Mouse (Mus musculus) kidney, postnatal 25 days (tissue): ENCODE results near the gene Nlrp1b.

Experiments
- DNase-seq, 2 experiments: peaks; one replicate each; pipeline ENCODE4 v3.0.0; 2021; ENCODE audit warnings: mixed read lengths in 2 of 2

The Nlrp1b gene

DNA sequence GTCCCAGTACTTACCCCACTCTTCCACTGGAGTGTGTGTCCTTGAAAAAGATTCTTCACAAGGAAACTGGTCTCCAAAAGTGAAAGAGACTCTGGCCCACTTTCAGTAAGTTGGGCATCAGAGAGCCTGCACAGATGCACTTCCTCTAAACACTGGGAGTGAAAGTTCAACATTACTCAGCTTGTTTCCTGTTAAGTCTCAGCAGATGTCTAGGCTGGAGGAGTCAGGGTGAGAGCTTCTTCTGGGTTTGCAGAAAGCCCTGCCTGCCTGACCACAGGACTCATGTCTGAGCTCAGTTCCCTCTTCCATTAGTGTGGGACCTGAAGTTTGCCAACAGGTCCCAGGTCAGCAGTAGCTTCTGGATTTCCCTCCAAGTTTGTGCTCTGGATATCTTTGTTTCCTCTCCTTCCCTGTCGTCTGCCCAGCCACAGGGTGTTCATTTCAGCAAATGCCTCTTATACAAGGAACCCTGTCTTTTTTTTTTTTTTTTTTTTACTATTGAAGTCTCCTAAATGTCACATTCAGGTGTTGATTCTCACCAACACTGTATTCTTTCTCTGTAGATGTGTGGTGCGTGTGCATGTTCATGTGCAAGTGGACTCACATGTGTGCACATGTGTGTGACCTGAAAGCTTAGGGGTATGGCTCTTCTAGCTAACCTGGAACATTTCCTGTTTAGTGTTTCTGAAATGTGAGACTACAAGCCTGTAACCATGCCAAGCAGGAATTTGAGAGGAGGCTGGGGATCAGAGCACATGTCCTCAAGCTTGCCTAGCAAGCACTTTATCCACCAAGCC is at the start of gene Nlrp1b:
TSS of gene Nlrp1b (minus strand) at position 50 of the 797 bp plus-strand sequence.
- no peak for DNase-seq

DNA sequence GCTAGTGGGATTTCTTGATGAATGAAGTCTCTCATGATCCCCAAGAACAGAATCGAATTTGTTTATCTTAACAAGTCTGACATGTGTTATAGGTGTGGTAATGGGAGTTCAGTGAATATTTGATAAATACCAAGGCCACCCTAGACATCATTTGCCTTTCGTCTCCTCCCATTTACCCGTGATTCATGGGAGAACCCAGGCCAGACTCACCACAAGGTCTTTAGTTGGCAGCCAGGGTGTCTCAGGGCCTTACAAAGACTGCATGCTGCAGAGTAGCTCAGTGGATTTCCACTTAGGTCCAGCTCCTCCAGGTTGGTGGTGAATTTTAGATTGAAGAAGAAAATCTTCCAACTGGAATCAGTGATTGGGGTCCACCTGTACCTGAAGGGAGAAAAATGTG is 30.5 kb upstream of the Nlrp1b start:
- DNase-seq: no peak

DNA sequence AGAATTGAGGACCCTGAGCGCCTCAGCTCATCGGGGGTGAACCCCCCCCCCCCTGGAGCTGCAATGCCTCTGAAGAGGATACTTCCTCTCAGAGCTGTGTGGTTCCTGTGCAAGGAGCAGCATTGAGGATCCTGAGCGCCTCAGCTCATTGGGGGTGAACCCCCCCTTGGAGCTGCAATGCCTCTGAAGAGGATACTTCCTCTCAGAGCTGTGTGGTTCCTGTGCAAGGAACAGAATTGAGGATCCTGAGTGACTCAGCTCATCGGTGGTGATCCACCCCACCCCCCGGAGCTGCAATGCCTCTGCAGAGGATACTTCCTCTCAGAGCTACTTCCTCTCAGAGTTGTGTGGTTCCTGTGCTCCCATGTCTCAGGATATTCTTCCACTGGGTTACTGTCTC is 20.8 kb upstream of the Nlrp1b start:
- DNase-seq: no peak

DNA sequence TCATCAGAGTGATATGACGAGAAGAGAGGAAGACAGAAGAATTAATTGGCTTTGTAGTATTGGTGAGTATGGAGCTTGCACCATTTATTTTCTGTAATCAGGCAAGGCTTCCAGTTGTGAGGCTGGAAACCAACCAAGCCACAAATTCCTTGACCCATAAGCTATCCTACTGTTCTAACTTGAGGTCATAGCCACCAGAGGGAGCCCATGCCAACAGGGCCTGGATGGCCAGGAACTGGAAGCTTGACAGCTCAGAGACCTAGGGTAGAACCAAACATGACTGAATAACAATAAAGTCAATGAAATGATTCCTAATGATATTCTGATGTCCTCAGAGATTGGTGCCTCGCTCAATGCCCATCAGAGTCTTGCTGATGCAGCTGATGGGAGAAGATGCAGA is 5.9 kb downstream of the Nlrp1b start:
- peak in 1 of 2 experiments; percentile 28 for DNase-seq

DNA sequence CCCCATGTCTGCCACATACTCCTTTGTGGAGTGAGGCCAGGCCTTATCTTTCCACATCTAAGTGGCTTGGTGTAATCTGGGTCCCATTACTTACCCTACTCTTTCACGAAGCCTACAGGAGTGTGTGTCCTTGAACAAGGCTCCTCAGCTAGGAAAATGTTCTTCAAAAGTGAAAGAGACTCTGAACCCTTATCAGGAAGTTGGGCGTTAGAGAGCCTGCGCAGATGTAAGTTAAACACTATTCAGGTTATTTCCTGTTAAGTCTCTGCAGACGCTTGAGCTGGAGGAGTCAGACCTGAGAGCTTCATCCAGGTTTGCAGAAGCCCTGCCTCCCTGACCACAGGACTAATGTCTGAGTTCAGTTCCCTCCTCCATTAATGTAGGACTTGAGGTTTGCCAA is 27.8 kb downstream of the Nlrp1b start:
- DNase-seq: no peak

DNA sequence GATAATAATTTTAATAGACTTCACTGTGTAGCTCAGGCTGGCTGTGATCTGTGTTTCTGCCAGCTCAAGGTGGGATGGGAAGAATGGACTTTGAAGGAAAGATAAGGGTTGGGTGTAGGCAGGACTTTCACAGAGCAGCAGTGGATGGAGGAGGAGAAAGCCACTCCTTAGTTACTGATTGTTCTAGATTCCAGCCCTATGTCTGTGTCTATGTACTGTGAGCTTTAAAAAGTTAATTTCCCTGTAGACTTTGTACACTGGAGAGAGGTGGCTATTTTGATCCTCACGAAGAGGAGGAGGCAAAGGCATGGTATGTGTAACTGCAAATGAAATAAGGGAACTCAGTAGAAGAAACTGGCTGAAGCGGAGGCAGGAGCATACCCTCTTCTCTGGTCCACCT is 31.2 kb downstream of the Nlrp1b start:
- no peak for DNase-seq

DNA sequence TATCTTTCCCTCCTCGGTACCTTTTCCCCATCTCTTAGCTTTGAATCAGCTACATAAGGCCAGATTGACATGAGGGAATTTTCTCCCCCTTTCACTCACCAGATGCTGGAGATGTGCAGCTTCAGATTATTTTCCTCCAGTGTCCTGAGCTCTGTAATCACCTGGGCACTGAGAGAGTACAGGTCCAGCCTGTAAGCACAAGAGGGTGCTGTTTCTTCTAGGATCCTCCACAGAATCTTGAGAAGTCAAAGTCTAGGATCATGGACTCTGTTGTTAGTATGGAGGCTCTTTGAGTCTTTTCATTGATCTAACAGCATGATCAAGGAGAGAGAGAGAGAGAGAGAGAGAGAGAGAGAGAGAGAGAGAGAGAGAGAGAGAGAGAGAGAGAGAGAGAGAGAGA is 60.9 kb downstream of the Nlrp1b start:
- DNase-seq: no peak

DNA sequence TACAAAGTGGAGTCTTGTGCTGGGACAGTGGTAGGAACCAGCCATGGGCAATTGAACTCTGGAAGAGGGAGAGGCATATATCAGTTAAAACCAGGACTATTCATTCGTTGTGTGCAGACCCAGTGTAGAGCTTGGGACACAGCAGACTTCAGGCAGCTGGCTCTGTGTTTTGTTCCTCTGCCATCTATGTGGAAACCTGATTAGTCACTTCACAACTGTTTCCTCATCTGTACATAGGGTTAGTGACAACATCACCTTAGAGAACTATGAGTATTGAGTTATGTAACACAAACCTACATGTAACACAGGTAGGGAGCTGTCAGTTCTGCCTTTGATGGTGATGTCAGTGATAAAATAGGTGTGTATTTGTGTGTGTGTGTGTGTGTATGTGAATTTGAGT is 66.4 kb downstream of the Nlrp1b start:
- DNase-seq: no peak

DNA sequence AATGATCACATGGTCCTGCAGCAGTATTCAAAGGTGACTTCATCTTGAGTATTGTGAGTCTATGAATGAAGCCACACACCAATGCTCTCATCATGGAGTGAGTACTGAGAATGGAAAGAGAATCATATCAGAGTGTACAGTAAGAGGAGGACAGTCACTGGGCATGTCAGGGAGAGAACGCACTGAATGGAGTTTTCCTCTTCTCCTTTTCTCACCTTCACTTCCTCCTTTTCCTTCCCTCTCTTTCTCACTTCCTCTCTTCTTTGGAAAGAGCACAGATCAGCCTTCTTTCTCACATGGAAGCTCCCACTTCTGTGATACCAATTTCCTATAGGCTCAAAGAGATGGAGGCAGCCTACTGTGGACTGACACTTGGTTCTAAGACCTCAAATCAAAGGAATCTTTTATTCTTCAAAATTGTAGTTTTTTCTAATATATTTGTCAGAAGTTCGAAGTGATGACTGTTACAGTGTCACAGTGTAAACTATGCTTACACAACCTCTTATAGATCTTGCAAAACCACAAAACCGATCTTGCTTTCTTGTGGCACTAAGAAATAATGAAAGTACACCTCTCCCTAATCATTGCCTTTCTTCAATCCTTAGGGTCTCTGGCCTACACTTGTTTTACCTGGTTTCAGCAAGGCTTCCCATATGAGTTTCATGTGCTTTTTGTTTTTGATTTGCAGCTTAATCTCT is 70.9 kb downstream of the Nlrp1b start:
- DNase-seq: no peak

DNA sequence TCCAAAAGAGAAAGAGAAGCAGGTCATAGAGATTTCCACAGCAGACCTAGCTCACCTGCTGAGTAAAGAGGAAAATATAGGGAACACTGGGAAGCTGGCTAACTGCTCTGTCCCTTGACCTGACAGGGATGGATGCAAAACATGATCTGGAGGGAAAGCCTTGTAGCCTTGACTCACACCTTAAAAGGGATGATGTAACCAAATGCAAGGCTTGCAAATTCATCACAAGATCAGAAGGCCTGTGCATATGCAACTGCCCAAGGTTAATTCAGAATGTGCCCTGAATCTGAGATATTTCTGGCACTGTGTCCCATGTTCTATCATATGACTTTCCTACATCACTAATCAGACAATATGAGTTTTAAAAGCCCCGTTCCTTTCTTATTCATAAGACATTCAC is 75.3 kb downstream of the Nlrp1b start:
- no peak for DNase-seq

DNA sequence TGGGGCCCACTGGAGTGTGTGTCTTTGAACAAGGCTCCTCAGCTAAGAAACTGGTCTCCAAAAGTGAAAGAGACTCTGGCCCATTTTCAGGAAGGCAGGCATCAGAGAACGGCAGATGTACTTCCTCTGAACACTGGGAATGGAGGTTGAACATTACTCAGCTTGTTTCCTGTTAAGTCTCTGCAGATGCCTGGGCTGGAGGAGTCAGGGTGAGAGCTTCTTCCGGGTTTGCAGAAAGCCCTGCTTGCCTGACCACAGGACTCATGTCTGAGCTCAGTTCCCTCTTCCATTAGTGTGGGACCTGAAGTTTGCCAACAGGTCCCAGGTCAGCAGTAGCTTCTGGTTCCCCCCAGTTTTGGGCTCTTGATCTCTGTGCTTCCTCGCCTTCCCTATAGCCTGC is 85.9 kb downstream of the Nlrp1b start, which contains the start of gene Nlrp1a:
TSS of gene Nlrp1a (minus strand) at position 44 of the 400 bp plus-strand sequence.
- peak in 1 of 2 experiments; percentile 11 for DNase-seq

DNA sequence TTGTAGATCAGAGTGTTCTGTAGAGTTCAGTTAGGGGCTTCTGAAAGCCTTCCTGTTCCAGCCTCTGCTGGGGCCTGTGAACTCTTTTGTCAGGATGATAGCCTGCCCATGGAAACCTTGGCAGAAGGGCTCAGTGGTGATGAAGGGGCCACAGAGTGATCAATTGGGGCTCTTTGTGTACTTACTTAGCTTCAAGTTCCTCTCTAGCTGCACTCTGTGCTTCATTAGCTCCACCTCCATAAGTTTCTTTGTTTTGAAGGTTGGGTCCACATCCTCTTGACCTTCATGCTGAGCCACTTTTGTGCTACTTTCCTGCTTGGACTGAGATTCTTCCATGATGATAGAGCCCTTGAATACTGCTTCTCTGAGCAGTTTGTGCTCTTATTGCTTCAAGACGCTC is 88.5 kb downstream of the Nlrp1b start:
- no peak for DNase-seq

DNA sequence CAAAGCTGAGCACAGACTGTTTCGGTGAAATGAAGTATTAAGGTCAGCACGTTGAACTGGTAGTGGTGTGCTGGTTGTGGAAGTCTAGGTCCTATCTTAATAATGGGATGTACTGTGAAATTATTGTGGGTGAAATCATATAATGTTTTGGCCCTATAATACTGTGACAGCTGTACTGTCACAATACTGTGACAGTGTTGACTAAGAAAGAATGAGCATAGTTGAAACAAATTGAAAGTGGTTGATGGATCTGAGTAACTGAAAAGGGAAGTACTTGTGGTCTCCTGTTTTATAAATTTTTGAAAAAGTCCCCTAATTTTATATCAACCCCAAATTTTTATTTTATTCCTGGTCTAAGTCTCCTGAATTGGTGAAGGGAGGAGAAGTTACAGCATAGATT is 123.4 kb downstream of the Nlrp1b start:
- no peak for DNase-seq

DNA sequence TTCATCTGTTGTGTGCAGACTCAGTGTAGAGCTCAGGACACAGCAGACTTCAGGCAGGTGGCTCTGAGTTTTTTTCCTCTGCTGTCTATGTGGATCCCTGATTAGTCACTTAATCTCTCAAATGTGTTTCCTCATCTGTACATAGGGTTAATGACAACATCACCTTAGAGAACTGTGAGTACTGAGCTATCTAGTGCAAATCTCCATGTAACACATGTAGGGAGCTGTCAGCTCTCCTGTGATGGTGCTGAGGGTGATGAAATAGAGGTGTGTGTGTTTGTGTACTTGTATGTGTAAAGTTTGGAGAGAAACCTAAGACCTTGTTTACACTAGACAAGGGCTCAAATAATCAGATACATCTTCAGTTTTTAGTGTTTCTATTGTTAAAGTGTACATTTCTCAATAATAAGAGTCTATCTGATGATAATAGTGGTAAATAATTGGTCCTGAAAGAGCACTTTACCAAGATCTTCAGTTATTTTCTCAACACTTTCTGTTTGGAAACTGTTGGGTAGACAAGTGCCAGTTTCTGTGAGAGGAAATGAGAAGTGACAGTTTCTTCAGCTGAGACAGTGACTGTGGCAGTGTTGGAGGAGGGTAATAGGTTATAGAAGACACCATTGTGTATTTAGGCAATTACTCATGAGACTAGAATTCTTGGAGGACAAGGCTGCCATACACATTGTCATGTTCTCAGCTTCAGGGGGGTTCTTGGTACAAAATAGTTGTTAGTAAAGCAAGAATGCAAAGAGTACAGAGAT is 124.1 kb downstream of the Nlrp1b start:
- DNase-seq: no peak

DNA sequence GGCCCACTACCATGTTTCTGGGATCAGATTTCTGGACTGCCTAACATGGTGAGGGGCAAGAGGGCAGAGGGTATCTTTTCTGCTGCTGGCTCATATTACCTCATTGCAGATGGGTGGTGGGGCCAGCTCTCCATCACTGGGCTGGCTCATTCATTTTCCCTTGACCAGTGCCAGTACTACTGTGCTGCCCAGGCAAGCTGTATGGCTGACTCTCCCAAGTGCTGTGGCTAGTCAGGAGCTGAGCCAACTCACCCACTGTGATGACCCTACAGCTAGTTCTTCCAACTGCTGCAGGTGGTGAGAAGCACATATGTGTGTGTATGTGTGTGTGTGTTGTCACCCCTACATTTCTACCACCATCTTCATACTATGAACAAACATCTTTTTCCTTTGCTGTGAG is 126.6 kb downstream of the Nlrp1b start:
- DNase-seq: no peak
